Mouse (Mus musculus) MEL (cell line): Measurements from ENCODE around the gene Cox6b2. TPM values are rescaled to one million over a fixed set of nuclear protein-coding genes. Genes with fewer than 3 reads are reported as not detected.

Experiments used
- polyA plus RNA-seq, 2 experiments: library from polyadenylated mRNA; stranded (reverse) in 1 of 2; unstranded in 1 of 2; fragments of >175 nt in 1 of 2; fragments of >200 nt in 1 of 2; gene quantifications; 2 replicates each; pipeline versions ENCODE4 v1.2.1 to v1.2.4; 2012; ENCODE audit warnings: low replicate concordance in 2 of 2, low read depth in 1 of 2; ENCODE audit not compliant: insufficient read length in 2 of 2, insufficient read depth in 1 of 2, missing spikeins in 1 of 2
- total RNA-seq: library from RNA; depleted of rRNA; stranded (reverse); fragments of 300-350 nt; gene quantifications from 2 replicates; pipeline ENCODE4 v1.2.3, GENCODE M21; 2012; rRNA removed

Gene Cox6b2
- total and polyA plus RNA-seq, 3 experiments, result 8.7 to 36.3 TPM; not detected in 1

Other genes starting within 250 kb of the Cox6b2 start
- gene Tnnt1, start 236.7 kb downstream of the Cox6b2 start, total RNA-seq, result 5.0 and 5.4 TPM in 2 replicates
- gene Tnnt1, start 236.7 kb downstream of the Cox6b2 start, polyA plus RNA-seq, result 10 to 100 TPM in 1 of 2 experiments, not detected in 1; 16.4 TPM
- 281 and 353 TPM in 2 replicates for gene Tnni3, start 228.9 kb downstream of the Cox6b2 start, total RNA-seq
- 100 to 1,000 TPM in 1 of 2 experiments, not detected in 1; 328 TPM for gene Tnni3, start 228.9 kb downstream of the Cox6b2 start, polyA plus RNA-seq
- gene Dnaaf3, start 220.6 kb downstream of the Cox6b2 start, total RNA-seq, result 0.69 and 0.73 TPM in 2 replicates
- gene Dnaaf3, start 220.6 kb downstream of the Cox6b2 start, polyA plus RNA-seq, result 1 to 10 TPM in 1 of 2 experiments, not detected in 1; 2.9 TPM
- gene Syt5, start 205.6 kb downstream of the Cox6b2 start, total RNA-seq, result not detected in 2 replicates
- gene Syt5, start 205.6 kb downstream of the Cox6b2 start, polyA plus RNA-seq, result not detected
- gene Ptprh, start 149.1 kb downstream of the Cox6b2 start, total RNA-seq, result not detected in 2 replicates
- gene Ptprh, start 149.1 kb downstream of the Cox6b2 start, polyA plus RNA-seq, result not detected
- 9.4 and 10.2 TPM in 2 replicates for gene Tmem86b, start 121.7 kb downstream of the Cox6b2 start, total RNA-seq
- gene Tmem86b, start 121.7 kb downstream of the Cox6b2 start, polyA plus RNA-seq, result 10 to 100 TPM in 1 of 2 experiments, not detected in 1; 31.6 TPM
- 89.5 and 93.1 TPM in 2 replicates for gene Ppp6r1, start 94.1 kb downstream of the Cox6b2 start, total RNA-seq
- 100 to 1,000 TPM in 1 of 2 experiments, not detected in 1; 167 TPM for gene Ppp6r1, start 94.1 kb downstream of the Cox6b2 start, polyA plus RNA-seq
- gene Hspbp1, start 68.0 kb downstream of the Cox6b2 start, total RNA-seq, result 101 and 111 TPM in 2 replicates
- 100 to 1,000 TPM in 1 of 2 experiments, not detected in 1; 101 TPM for gene Hspbp1, start 68.0 kb downstream of the Cox6b2 start, polyA plus RNA-seq
- gene Brsk1, start 62.5 kb downstream of the Cox6b2 start, total RNA-seq, result not detected in 2 replicates
- gene Brsk1, start 62.5 kb downstream of the Cox6b2 start, polyA plus RNA-seq, result under 1 TPM in 1 of 2 experiments, not detected in 1; 0.06 TPM
- gene Tmem150b, start 27.8 kb downstream of the Cox6b2 start, total RNA-seq, result 0.31 and 0.39 TPM in 2 replicates
- gene Tmem150b, start 27.8 kb downstream of the Cox6b2 start, polyA plus RNA-seq, result 1 to 10 TPM in 1 of 2 experiments, not detected in 1; 1.4 TPM
- gene Kmt5c, start 13.0 kb downstream of the Cox6b2 start, total RNA-seq, result 21.0 and 21.8 TPM in 2 replicates
- gene Kmt5c, start 13.0 kb downstream of the Cox6b2 start, polyA plus RNA-seq, result 10 to 100 TPM in 1 of 2 experiments, not detected in 1; 60.2 TPM
- not detected in 2 replicates for gene Fam71e2, start 18.2 kb upstream of the Cox6b2 start, total RNA-seq
- gene Fam71e2, start 18.2 kb upstream of the Cox6b2 start, polyA plus RNA-seq, result not detected
- gene Il11, start 29.8 kb upstream of the Cox6b2 start, total RNA-seq, result 0.12 TPM in 1 of 2 replicates, not detected in the other
- under 1 TPM in 1 of 2 experiments, not detected in 1; 0.07 TPM for gene Il11, start 29.8 kb upstream of the Cox6b2 start, polyA plus RNA-seq
- gene Tmem190, start 29.8 kb upstream of the Cox6b2 start, total RNA-seq, result not detected in 2 replicates
- gene Tmem190, start 29.8 kb upstream of the Cox6b2 start, polyA plus RNA-seq, result 1 to 10 TPM in 1 of 2 experiments, not detected in 1; 1.6 TPM
- gene Tmem238, start 36.6 kb upstream of the Cox6b2 start, total RNA-seq, result 20.9 and 23.8 TPM in 2 replicates
- gene Tmem238, start 36.6 kb upstream of the Cox6b2 start, polyA plus RNA-seq, result 10 to 100 TPM in 1 of 2 experiments, not detected in 1; 31.3 TPM
- gene Rpl28, start 39.8 kb upstream of the Cox6b2 start, total RNA-seq, result 2,026 and 2,264 TPM in 2 replicates
- 1,000 to 10,000 TPM in 1 of 2 experiments, 100 to 1,000 TPM in 1; 1,000 to 9,991 TPM for gene Rpl28, start 39.8 kb upstream of the Cox6b2 start, polyA plus RNA-seq
- 341 and 346 TPM in 2 replicates for gene Ube2s, start 59.5 kb upstream of the Cox6b2 start, total RNA-seq
- gene Ube2s, start 59.5 kb upstream of the Cox6b2 start, polyA plus RNA-seq, result 100 to 1,000 TPM in 1 of 2 experiments, not detected in 1; 740 TPM
- not detected in 2 replicates for gene Shisa7, start 91.6 kb upstream of the Cox6b2 start, total RNA-seq
- gene Shisa7, start 91.6 kb upstream of the Cox6b2 start, polyA plus RNA-seq, result under 1 TPM in 1 of 2 experiments, not detected in 1; 0.07 TPM
- 2.6 and 2.8 TPM in 2 replicates for gene Isoc2b, start 117.2 kb upstream of the Cox6b2 start, total RNA-seq
- gene Isoc2b, start 117.2 kb upstream of the Cox6b2 start, polyA plus RNA-seq, result 1 to 10 TPM in 1 of 2 experiments, not detected in 1; 3.0 TPM
- 11.1 and 12.4 TPM in 2 replicates for gene Isoc2a, start 124.1 kb upstream of the Cox6b2 start, total RNA-seq
- gene Isoc2a, start 124.1 kb upstream of the Cox6b2 start, polyA plus RNA-seq, result 10 to 100 TPM in 1 of 2 experiments, not detected in 1; 20.6 TPM
- 0.15 TPM in 1 of 2 replicates, not detected in the other for gene Gm36210, start 153.4 kb upstream of the Cox6b2 start, total RNA-seq
- gene Gm36210, start 153.4 kb upstream of the Cox6b2 start, polyA plus RNA-seq, result under 1 TPM in 1 of 2 experiments, not detected in 1; 0.97 TPM
- 2.5 and 3.3 TPM in 2 replicates for gene Zfp628, start 162.1 kb upstream of the Cox6b2 start, total RNA-seq
- gene Zfp628, start 162.1 kb upstream of the Cox6b2 start, polyA plus RNA-seq, result 10 to 100 TPM in 1 of 2 experiments, not detected in 1; 17.6 TPM
- 0.81 and 0.85 TPM in 2 replicates for gene Nat14, start 168.9 kb upstream of the Cox6b2 start, total RNA-seq
- 1 to 10 TPM in 1 of 2 experiments, not detected in 1; 1.9 TPM for gene Nat14, start 168.9 kb upstream of the Cox6b2 start, polyA plus RNA-seq
- 0.04 TPM in 1 of 2 replicates, not detected in the other for gene Ssc5d, start 172.7 kb upstream of the Cox6b2 start, total RNA-seq
- gene Ssc5d, start 172.7 kb upstream of the Cox6b2 start, polyA plus RNA-seq, result under 1 TPM in 1 of 2 experiments, not detected in 1; 0.17 TPM
- gene Sbk2, start 211.3 kb upstream of the Cox6b2 start, total RNA-seq, result not detected in 2 replicates
- gene Sbk2, start 211.3 kb upstream of the Cox6b2 start, polyA plus RNA-seq, result not detected
- not detected in 2 replicates for gene Sbk3, start 218.1 kb upstream of the Cox6b2 start, total RNA-seq
- gene Sbk3, start 218.1 kb upstream of the Cox6b2 start, polyA plus RNA-seq, result not detected
- 0.42 and 0.54 TPM in 2 replicates for gene Zfp579, start 243.1 kb upstream of the Cox6b2 start, total RNA-seq
- gene Zfp579, start 243.1 kb upstream of the Cox6b2 start, polyA plus RNA-seq, result 1 to 10 TPM in 1 of 2 experiments, not detected in 1; 3.6 TPM